Mouse (Mus musculus): ENCODE data around the gene Avpr2. TPM values are rescaled to one million over a fixed set of nuclear protein-coding genes. Genes with fewer than 3 reads are reported as not detected.

The Avpr2 gene
- total RNA-seq, 2 experiments from 2014 or later, result not detected

DNA sequence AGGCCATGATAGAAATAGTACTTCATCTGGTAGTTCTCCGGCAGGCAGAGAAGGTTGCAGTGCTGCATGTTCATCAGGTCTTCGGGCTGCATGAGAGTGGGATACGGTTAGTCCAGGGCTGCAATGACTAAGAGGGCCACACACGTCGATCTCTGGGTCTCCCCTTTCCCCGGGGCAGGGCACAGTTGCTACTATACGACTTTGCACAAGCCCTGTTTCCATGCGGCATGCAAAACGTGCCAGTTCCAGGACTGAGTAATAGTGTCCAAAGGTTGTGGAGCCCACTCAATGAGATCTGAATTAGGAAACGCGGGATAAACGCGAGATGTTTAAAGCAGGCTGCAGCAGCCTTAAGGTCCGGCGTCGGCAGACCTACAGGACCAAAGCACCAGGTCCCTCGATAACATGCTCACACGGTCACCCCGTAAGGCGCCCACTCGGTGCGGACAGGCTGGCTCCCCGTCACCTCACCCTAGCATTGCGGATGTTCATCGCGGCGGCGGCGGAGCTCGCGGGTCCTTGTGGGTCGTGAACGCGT lies 29.5 kb downstream of the Avpr2 start:
- DNase-seq (ENCODE audit: extremely low spot score in 1 of 2, low spot score in 2 of 2), result no peak
- no peak for TF ChIP-seq CTCF (IDR thresholded peaks at IDR 0.05)
- H3K27ac ChIP-seq, result peak overlapping the region; percentile 82
- intact Hi-C loops (cut with DNase I), result loop anchor here (5.0 kb wide), 1 partner anchor 134 kb away; the partner anchor contains the start of genes Idh3g and Ssr4
- H3K4me3 ChIP-seq, result peak overlapping the region; percentile 63

DNA sequence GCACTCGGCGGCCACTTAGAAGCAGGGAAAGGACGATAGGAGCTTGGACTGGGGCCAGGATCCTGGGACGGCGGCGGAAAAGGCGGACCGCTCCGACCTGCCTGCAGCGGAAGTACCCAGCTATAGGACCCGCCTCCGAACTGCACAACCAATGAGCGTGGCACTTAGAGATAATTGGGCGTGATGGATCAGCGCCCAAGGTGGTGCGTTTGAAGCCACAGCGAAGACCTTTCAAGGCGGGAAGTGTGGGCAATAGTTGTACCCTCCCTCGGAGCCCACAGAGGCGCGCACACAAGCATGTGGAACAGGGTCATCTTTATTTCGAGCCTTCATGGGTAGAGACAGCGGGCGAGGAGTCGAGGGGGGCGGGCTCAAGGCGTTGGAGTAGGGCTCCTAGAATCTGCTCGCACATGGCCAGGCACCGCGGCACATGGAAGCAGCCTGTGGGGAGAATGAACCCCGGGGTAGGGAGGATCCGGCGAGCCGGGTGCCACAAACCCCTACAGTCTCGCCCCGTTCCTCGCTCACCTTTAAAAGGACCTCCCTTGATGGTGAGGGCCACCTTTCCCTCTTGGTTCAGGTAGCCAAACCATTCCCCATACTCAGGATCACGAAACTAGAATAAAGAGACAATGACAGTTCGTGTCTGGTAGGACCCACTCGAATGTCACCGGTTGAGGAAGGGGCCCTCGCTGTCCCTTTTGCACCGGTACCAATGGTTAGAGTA lies 30.1 kb downstream of the Avpr2 start, which contains the start of the genes Arhgap4 and Naa10:
Arhgap4 (minus strand) TSS at position 48 of the 727 bp plus-strand sequence.
Naa10 (minus strand) TSS at position 122 of the 727 bp plus-strand sequence.
- peak; percentile 82 to 85 for DNase-seq (ENCODE audit: extremely low spot score in 1 of 2, low spot score in 2 of 2)
- Histone ChIP-seq H3K4me3 (peak within 1 kb of the TSS; percentile 63), H3K27ac (peak within 1 kb of the TSS; percentile 82)
- intact Hi-C loops (cut with DNase I), result loop anchor here (5.0 kb wide), 1 partner anchor 135 kb away; the partner anchor contains the start of genes Idh3g and Ssr4
- TF ChIP-seq CTCF (IDR thresholded peaks at IDR 0.05), result no peak

DNA sequence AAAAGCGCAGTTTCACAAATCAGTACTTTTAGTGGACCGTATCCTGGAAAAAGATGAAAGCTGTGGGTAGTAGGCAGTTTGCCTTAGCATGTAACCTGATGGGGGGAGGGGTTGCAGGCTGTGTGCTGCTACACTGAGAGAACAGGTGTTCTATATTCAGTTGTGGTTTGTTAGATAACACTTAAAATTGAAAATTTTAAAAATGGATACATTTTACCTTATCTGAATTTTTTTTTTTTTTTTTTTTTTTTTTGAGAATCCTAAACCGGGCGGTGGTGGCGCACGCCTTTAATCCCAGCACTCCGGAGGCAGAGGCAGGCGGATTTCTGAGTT lies 30.6 kb downstream of the Avpr2 start:
- H3K27ac ChIP-seq, result peak overlapping the region; percentile 54
- DNase-seq (ENCODE audit: extremely low spot score in 1 of 2, low spot score in 2 of 2), result no peak
- peak overlapping the region; percentile 63 for H3K4me3 ChIP-seq
- intact Hi-C loops (cut with DNase I), result loop anchor here (5.0 kb wide), 1 partner anchor 135 kb away; the partner anchor contains the start of genes Idh3g and Ssr4
- no peak for TF ChIP-seq CTCF (IDR thresholded peaks at IDR 0.05)

DNA sequence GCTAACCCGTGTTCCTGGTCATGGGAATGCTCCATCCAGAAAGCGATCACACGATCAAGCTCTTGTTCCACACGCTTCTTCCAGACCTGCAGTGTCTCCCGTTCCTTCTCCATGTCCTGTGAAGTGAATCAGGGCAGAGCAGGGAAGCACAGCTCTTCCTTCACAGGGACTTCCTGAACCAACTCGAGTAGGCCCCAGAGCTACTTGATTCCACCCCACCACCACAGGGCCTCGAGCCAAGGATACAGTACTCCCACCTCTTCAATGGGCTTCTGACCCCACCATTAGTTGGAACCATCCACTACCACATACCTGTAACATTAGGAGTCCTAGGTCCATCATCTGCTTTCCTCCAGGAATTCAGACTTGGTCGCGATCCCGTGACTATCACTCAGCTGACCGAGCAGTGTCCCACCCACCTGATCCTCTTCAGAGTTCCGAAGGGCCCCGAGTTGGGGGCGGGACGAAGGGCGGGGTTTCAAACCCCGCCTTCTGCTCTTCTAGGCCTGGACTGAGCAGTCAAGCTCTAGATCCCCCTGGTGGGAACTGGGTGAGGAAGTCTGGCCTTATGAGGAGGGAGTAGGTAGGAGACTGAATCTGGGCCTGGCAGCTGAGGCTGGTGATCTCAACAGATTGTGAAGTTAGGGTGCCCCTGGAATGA lies 38.6 kb downstream of the Avpr2 start, which contains the start of gene Renbp:
Renbp (minus strand) TSS at position 449 of the 661 bp plus-strand sequence.
- intact Hi-C loops (cut with DNase I), result loop anchor here (10.0 kb wide), 1 partner anchor 216 kb away; the partner anchor contains the start of genes Abcd1 and Bcap31
- H3K27ac ChIP-seq, result no peak within 1 kb of the TSS
- no peak for DNase-seq (ENCODE audit: extremely low spot score in 1 of 2, low spot score in 2 of 2)
- H3K4me3 ChIP-seq, result peak within 1 kb of the TSS; percentile 29; the same call in 1 of the 2 replicates
- TF ChIP-seq CTCF (IDR thresholded peaks at IDR 0.05), result no peak

DNA sequence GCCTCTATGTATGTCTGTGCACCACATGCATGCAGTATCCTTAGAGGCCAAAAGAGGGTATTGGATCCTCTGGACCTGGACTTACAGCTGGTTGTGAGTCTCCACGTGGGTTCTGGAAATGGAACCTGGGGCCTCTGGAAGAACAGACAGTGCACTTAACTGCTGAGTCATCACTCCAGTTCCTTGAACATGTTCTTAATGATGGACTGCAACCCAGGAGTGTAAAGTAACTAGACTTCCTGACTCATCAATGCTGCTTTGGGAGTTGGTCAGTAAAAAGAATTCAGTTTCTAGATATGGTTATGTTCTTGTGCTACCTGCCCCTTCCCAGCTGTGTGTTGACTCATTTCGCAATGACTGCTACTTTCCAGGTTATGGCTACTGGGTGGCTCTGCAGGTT lies 40.0 kb downstream of the Avpr2 start:
- Histone ChIP-seq H3K27ac (no peak overlapping the region), H3K4me3 (no peak overlapping the region)
- no peak for TF ChIP-seq CTCF (IDR thresholded peaks at IDR 0.05)
- DNase-seq (ENCODE audit: extremely low spot score in 1 of 2, low spot score in 2 of 2), result no peak
- intact Hi-C loops (cut with DNase I), result loop anchor here (10.0 kb wide), 1 partner anchor 217 kb away; the partner anchor contains the start of genes Abcd1 and Bcap31

DNA sequence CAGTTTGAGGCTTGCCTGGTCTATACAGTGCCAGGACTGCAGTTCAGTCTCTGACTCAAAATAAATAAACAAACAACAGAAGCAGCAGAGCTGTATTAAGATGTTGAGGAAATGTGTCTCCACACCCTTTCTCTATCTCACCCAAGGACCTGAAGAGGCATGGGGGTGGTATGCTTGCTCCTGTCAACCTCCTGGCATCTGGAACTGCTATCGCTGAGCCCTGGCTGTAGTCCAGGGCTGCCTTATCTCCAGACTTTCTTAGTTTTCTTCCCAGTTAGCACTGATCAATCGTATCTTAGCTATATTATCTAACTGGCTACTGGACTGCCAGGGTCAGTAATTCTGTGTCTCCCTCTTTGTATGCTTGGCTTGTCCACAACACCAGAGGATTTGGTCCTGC lies 50.0 kb downstream of the Avpr2 start:
- DNase-seq (ENCODE audit: extremely low spot score in 1 of 2, low spot score in 2 of 2), result no peak
- intact Hi-C loops (cut with DNase I), result no loop called here
- H3K4me3 ChIP-seq, result no peak overlapping the region
- TF ChIP-seq CTCF (IDR thresholded peaks at IDR 0.05), result no peak
- no peak overlapping the region for H3K27ac ChIP-seq

DNA sequence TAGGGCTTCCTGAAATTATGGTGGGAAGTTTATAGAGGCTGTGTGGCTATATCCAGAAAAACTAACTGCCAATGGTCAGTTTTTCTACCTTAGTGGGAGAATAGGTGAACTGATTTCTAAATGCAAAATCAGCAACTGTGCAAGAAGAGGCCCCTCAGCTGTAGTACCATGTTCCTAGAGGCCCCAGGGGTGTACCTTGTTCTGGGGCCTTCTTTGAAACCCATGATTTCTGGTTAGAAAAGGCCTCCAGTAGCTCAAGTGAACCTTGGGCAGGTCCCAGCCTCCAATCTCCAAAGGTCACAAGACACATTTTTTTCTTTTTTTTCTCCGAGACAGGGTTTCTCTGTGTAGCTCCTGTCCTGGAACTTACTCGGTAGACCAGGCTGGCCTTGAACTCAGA lies 50.4 kb downstream of the Avpr2 start:
- no peak for DNase-seq (ENCODE audit: extremely low spot score in 1 of 2, low spot score in 2 of 2)
- Histone ChIP-seq H3K27ac (no peak overlapping the region), H3K4me3 (no peak overlapping the region)
- intact Hi-C loops (cut with DNase I), result no loop called here
- no peak for TF ChIP-seq CTCF (IDR thresholded peaks at IDR 0.05)

Other genes starting within 250 kb of the Avpr2 start
- gene Pnck, start 232.0 kb upstream of the Avpr2 start, total RNA-seq (2021), result 10 to 100 TPM; 93.4 to 98.8 TPM
- 100 to 1,000 TPM in 1 of 2 experiments, 10 to 100 TPM in 1; 98.4 to 119 TPM for gene Slc6a8, start 219.0 kb upstream of the Avpr2 start, total RNA-seq (2021)
- gene Bcap31, start 175.9 kb upstream of the Avpr2 start, total RNA-seq (2021), result 10 to 100 TPM; 74.8 to 90.1 TPM
- 10 to 100 TPM; 11.3 to 12.3 TPM for gene Abcd1, start 175.5 kb upstream of the Avpr2 start, total RNA-seq (2021)
- gene Plxnb3, start 135.0 kb upstream of the Avpr2 start, total RNA-seq (2021), result 1 to 10 TPM; 7.2 to 8.5 TPM
- gene Srpk3, start 117.7 kb upstream of the Avpr2 start, total RNA-seq (2021), result 1 to 10 TPM; 8.0 to 8.1 TPM
- 100 to 1,000 TPM; 194 to 201 TPM for gene Idh3g, start 105.2 kb upstream of the Avpr2 start, total RNA-seq (2021)
- 10 to 100 TPM; 91.1 to 91.2 TPM for gene Ssr4, start 105.1 kb upstream of the Avpr2 start, total RNA-seq (2021)
- 100 to 1,000 TPM; 110 to 119 TPM for gene Pdzd4, start 67.1 kb upstream of the Avpr2 start, total RNA-seq (2021)
- gene L1cam, start 4.0 kb downstream of the Avpr2 start, total RNA-seq (2021), result 100 to 1,000 TPM; 150 to 161 TPM
- 1 to 10 TPM; 4.1 to 6.1 TPM for gene Arhgap4, start 29.8 kb downstream of the Avpr2 start, total RNA-seq (2021)
- gene Naa10, start 29.8 kb downstream of the Avpr2 start, total RNA-seq (2021), result 10 to 100 TPM; 56.8 to 61.2 TPM
- 1 to 10 TPM; 5.2 to 6.0 TPM for gene Renbp, start 38.7 kb downstream of the Avpr2 start, total RNA-seq (2021)
- 10 to 100 TPM; 74.7 to 75.1 TPM for gene Hcfc1, start 74.3 kb downstream of the Avpr2 start, total RNA-seq (2021)
- gene Irak1, start 131.8 kb downstream of the Avpr2 start, total RNA-seq (2021), result 10 to 100 TPM; 47.9 to 54.2 TPM
- 1 to 10 TPM in 1 of 2 experiments, under 1 TPM in 1; 0.66 to 1.6 TPM for gene Opn1mw, start 235.4 kb downstream of the Avpr2 start, total RNA-seq (2021)
- gene Mecp2, start 243.3 kb downstream of the Avpr2 start, total RNA-seq (2021), result 10 to 100 TPM; 85.0 to 89.3 TPM

Measured in left cerebral cortex, adult 2 months (tissue).